Mouse (Mus musculus): ENCODE measurements at regions not wholly inside any gene's neighbourhood (a gene's known extent, or its start where the extent isn't known, plus 50 kb on each side); places are given as distances from the start of the nearest gene placed in this dataset.

DNA sequence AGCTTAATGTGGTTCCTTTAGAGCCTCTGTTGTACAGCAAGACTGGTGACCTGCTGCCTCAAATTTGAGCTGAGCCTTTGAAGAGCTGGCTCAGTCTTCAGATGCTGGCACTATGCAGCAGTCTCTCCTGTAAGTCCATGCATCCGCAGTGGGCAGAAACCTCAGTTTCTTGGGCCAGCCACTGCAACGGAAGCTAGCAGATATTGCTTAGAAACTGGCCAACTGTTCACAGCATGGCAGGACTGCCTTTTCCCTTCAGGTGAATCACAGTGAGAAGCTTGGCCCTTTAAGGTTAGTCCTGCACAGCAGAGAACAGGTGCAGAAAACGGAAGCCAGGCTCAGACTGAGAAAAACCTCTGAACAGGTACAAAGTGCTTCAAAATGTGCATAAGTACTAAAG lies 1976.8 kb upstream of the G6pd2 start:
- Histone ChIP-seq H3K9me3 (ENCODE audit: low read length) (0 out of 2 replicates have a peak, but pooled peaks cover 3% of the 10 kb centered on the region), H3K4me2 (ENCODE audit: low read depth, low read length, poor library complexity, severe bottlenecking) (no peak overlapping the region), H3K27ac (ENCODE audit: low read depth, low read length) (no peak overlapping the region), H3K36me3 (ENCODE audit: insufficient read depth, low read length) (no peaks in the 10 kb centered on the region), H3K27me3 (ENCODE audit: insufficient read depth, low read length) (no peaks in the 10 kb centered on the region), H3K9ac (replicated peaks; ENCODE audit: low read length, poor library complexity, severe bottlenecking) (no peak overlapping the region), H3K4me1 (ENCODE audit: insufficient read depth, low read length) (no peaks in the 10 kb centered on the region), H3K4me3 (ENCODE audit: low read depth, low read length) (no peak overlapping the region)
- DNase-seq (ENCODE audit: low spot score), result no peak
- no peak for ATAC-seq (ENCODE audit: low FRiP score)
- TF ChIP-seq CTCF (IDR thresholded peaks at IDR 0.05), result no peak
- WGBS, result 80% methylated on average over 3 of the region's 3 CpGs

DNA sequence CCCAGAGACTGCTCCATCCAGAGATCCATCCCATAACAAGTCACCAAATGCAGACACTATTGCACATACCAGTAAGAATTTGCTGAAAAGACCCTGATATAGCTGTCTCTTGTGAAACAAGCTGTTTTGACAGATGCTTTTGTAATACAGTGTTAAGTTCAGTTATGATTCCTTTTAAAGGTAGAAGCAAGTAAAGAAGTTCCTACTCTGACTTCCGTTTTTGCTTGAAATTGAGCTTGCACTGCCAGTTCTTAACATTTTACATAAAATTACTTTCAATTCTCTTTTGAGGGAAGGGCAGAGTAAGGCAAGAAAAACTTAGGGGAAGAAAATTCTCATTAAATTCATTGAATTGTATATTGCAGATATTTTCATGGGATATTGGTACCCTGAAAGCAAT lies 1962.9 kb upstream of the G6pd2 start:
- Histone ChIP-seq H3K27me3 (ENCODE audit: insufficient read depth, low read length) (no peaks in the 10 kb centered on the region), H3K9me3 (ENCODE audit: low read length) (no peaks in the 10 kb centered on the region), H3K4me1 (ENCODE audit: insufficient read depth, low read length) (no peaks in the 10 kb centered on the region), H3K27ac (ENCODE audit: low read depth, low read length) (no peak overlapping the region), H3K9ac (replicated peaks; ENCODE audit: low read length, poor library complexity, severe bottlenecking) (no peak overlapping the region), H3K36me3 (ENCODE audit: insufficient read depth, low read length) (no peaks in the 10 kb centered on the region), H3K4me3 (ENCODE audit: low read depth, low read length) (no peak overlapping the region), H3K4me2 (ENCODE audit: low read depth, low read length, poor library complexity, severe bottlenecking) (no peak overlapping the region)
- no peak for ATAC-seq (ENCODE audit: low FRiP score)
- WGBS, result 55% methylated on average over 1 of the region's 1 CpGs
- DNase-seq (ENCODE audit: low spot score), result no peak
- TF ChIP-seq CTCF (IDR thresholded peaks at IDR 0.05), result no peak

DNA sequence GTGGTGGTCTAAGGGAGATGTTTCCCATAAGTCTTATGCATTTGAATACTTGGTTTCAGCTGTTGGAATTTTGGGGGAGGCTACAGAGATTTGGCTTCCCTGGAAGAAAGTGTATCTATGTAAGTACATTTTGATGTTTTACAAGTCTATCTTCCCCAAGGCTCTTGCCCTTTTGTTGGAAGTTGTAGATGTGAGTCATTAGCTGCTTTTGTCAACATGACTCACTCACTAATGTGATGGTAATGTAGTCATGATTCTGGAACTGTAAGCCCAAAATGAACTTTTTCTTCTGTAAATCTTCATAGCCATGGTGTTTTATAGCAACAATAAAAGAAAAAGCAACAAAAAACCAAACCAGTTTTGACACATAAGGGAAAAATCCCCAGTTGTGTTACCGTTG lies 1961.0 kb upstream of the G6pd2 start:
- no peak overlapping the region for H3K4me2 ChIP-seq (ENCODE audit: low read depth, low read length, poor library complexity, severe bottlenecking)
- H3K36me3 ChIP-seq (ENCODE audit: insufficient read depth, low read length), result no peaks in the 10 kb centered on the region
- no peak for TF ChIP-seq CTCF (IDR thresholded peaks at IDR 0.05)
- H3K9me3 ChIP-seq (ENCODE audit: low read length), result no peaks in the 10 kb centered on the region
- no peak overlapping the region for H3K4me3 ChIP-seq (ENCODE audit: low read depth, low read length)
- WGBS, result 90% methylated on average over 1 of the region's 1 CpGs
- DNase-seq (ENCODE audit: low spot score), result no peak
- no peak for ATAC-seq (ENCODE audit: low FRiP score)
- H3K27ac ChIP-seq (ENCODE audit: low read depth, low read length), result no peak overlapping the region
- no peaks in the 10 kb centered on the region for H3K27me3 ChIP-seq (ENCODE audit: insufficient read depth, low read length)
- no peak overlapping the region for H3K9ac ChIP-seq (replicated peaks; ENCODE audit: low read length, poor library complexity, severe bottlenecking)
- H3K4me1 ChIP-seq (ENCODE audit: insufficient read depth, low read length), result no peaks in the 10 kb centered on the region

- no peaks in the 10 kb centered on the region for H3K9me3 ChIP-seq (ENCODE audit: low read length)
- 87% methylated on average over 6 of the region's 6 CpGs for WGBS
- no peaks in the 10 kb centered on the region for H3K4me1 ChIP-seq (ENCODE audit: insufficient read depth, low read length)
- no peak overlapping the region for H3K4me3 ChIP-seq (ENCODE audit: low read depth, low read length)
- DNase-seq (ENCODE audit: low spot score), result no peak
- no peak overlapping the region for H3K4me2 ChIP-seq (ENCODE audit: low read depth, low read length, poor library complexity, severe bottlenecking)
- no peak overlapping the region for H3K27ac ChIP-seq (ENCODE audit: low read depth, low read length)
- ATAC-seq (ENCODE audit: low FRiP score), result no peak
- no peaks in the 10 kb centered on the region for H3K27me3 ChIP-seq (ENCODE audit: insufficient read depth, low read length)
- no peak overlapping the region for H3K9ac ChIP-seq (replicated peaks; ENCODE audit: low read length, poor library complexity, severe bottlenecking)
- no peak for TF ChIP-seq CTCF (IDR thresholded peaks at IDR 0.05)
- H3K36me3 ChIP-seq (ENCODE audit: insufficient read depth, low read length), result no peaks in the 10 kb centered on the region
Observed at GRCm38 (mm10) chr5:59893952-59894724, 1914.5 kb upstream of the G6pd2 start.

- H3K9ac ChIP-seq (replicated peaks; ENCODE audit: low read length, poor library complexity, severe bottlenecking), result no peak overlapping the region
- H3K36me3 ChIP-seq (ENCODE audit: insufficient read depth, low read length), result no peaks in the 10 kb centered on the region
- no peak overlapping the region for H3K27ac ChIP-seq (ENCODE audit: low read depth, low read length)
- H3K4me3 ChIP-seq (ENCODE audit: low read depth, low read length), result no peak overlapping the region
- no peaks in the 10 kb centered on the region for H3K9me3 ChIP-seq (ENCODE audit: low read length)
- H3K4me2 ChIP-seq (ENCODE audit: low read depth, low read length, poor library complexity, severe bottlenecking), result no peak overlapping the region
- DNase-seq (ENCODE audit: low spot score) (no peak), ATAC-seq (ENCODE audit: low FRiP score) (no peak)
- WGBS, result 78% methylated on average over 4 of the region's 4 CpGs
- no peaks in the 10 kb centered on the region for H3K27me3 ChIP-seq (ENCODE audit: insufficient read depth, low read length)
- TF ChIP-seq CTCF (IDR thresholded peaks at IDR 0.05), result no peak
- no peaks in the 10 kb centered on the region for H3K4me1 ChIP-seq (ENCODE audit: insufficient read depth, low read length)
Observed at GRCm38 (mm10) chr5:59921910-59922309, 1886.7 kb upstream of the G6pd2 start.

DNA sequence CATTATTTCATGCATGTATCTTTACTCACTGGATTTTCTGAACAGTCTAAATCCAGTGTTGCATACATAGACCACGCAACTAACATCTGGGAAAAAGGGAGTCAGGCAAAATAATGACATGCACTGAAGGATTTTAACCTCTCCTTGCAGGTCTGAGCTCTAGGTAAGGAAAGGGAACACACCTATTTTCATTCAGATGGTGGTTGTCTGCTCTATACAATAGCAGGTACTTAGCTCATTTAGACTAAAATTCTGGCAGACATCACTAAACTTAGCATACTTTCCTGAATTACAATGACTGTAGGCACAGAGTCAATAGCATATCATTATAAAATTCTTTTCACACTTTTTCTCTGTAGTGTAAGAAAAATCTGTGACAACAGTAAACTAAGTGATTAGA lies 1867.8 kb upstream of the G6pd2 start:
- ATAC-seq (ENCODE audit: low FRiP score) (no peak), DNase-seq (ENCODE audit: low spot score) (no peak)
- Histone ChIP-seq H3K27me3 (ENCODE audit: insufficient read depth, low read length) (no peaks in the 10 kb centered on the region), H3K9ac (replicated peaks; ENCODE audit: low read length, poor library complexity, severe bottlenecking) (no peak overlapping the region), H3K4me1 (ENCODE audit: insufficient read depth, low read length) (no peaks in the 10 kb centered on the region), H3K4me3 (ENCODE audit: low read depth, low read length) (no peak overlapping the region), H3K9me3 (ENCODE audit: low read length) (no peaks in the 10 kb centered on the region), H3K4me2 (ENCODE audit: low read depth, low read length, poor library complexity, severe bottlenecking) (no peak overlapping the region), H3K36me3 (ENCODE audit: insufficient read depth, low read length) (no peaks in the 10 kb centered on the region), H3K27ac (ENCODE audit: low read depth, low read length) (no peak overlapping the region)
- WGBS, result 82% methylated on average over 1 of the region's 1 CpGs
- no peak for TF ChIP-seq CTCF (IDR thresholded peaks at IDR 0.05)

Data from midbrain, postnatal 0 days (tissue).